Mouse (Mus musculus): ENCODE measurements at regions not wholly inside any gene's neighbourhood (a gene's known extent, or its start where the extent isn't known, plus 50 kb on each side); places are given as distances from the start of the nearest gene placed in this dataset.

DNA sequence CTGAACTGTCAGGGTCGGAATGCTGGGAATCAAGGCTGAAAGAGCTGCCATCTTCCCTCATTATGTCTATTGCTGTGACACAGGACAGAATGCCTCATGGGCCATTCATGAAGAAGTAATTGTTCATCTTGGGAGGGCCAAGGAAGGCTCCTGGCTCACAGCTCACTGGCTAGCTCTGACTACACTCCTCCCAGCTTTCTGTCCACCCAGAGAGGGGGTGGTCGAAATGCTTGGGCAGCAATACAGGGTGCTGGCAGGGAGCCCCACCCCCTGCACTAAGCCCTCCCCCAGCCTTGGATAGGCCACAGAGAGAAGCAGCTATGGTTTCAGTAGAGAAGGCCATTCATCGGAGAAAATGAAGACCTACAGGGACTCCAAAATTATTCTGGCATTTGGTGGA lies 192.2 kb upstream of the Prok2 start:
- TF ChIP-seq CTCF (IDR thresholded peaks at IDR 0.05; ENCODE audit: low read depth), result no peak
- no peak for TF ChIP-seq EP300 (IDR thresholded peaks at IDR 0.05; ENCODE audit: low read depth)
